Mouse (Mus musculus): ENCODE measurements around the gene Agmo. TPM values are rescaled to one million over a fixed set of nuclear protein-coding genes. Genes with fewer than 3 reads are reported as not detected.

Gene Agmo
- polyA plus RNA-seq, 1 experiment from 2014 or later: 0.51 TPM

GRCm38 (mm10) chr12:37565882-37566596, 324.6 kb downstream of the Agmo start:
- no peak overlapping the region for H3K27ac ChIP-seq
- H3K4me1 ChIP-seq: peaks cover under 1% of the 10 kb centered on the region; the same call in 1 of the 2 replicates
- peak; percentile 61; the same call in 1 of the 2 replicates for ATAC-seq (ENCODE audit: low FRiP score, low read depth)
- no peaks in the 10 kb centered on the region for H3K27me3 ChIP-seq
- H3K36me3 ChIP-seq: no peaks in the 10 kb centered on the region
- no peak overlapping the region for H3K4me2 ChIP-seq (replicated peaks)
- no peak overlapping the region for H3K4me3 ChIP-seq
- 70% methylated on average over 5 of the region's 5 CpGs for WGBS
- H3K9me3 ChIP-seq: no peaks in the 10 kb centered on the region
- H3K9ac ChIP-seq: no peak overlapping the region

GRCm38 (mm10) chr12:37571922-37572321, 330.5 kb downstream of the Agmo start:
- no peak overlapping the region for H3K4me2 ChIP-seq (replicated peaks)
- no peak overlapping the region for H3K4me3 ChIP-seq
- no peaks in the 10 kb centered on the region for H3K9me3 ChIP-seq
- H3K4me1 ChIP-seq: peaks cover 11% of the 10 kb centered on the region
- ATAC-seq (ENCODE audit: low FRiP score, low read depth): peak; percentile 80; the same call in 1 of the 2 replicates
- H3K36me3 ChIP-seq: no peaks in the 10 kb centered on the region
- H3K27ac ChIP-seq: 0 out of 2 replicates have a peak overlapping the region, but pooled peaks have one; percentile 52
- WGBS: 13% methylated on average over 3 of the region's 3 CpGs
- no peaks in the 10 kb centered on the region for H3K27me3 ChIP-seq
- no peak overlapping the region for H3K9ac ChIP-seq

GRCm38 (mm10) chr12:37582777-37583176, 341.3 kb downstream of the Agmo start:
- ATAC-seq (ENCODE audit: low FRiP score, low read depth): peak; percentile 54; the same call in 1 of the 2 replicates
- Histone ChIP-seq H3K9ac (no peak overlapping the region), H3K4me1 (no peaks in the 10 kb centered on the region), H3K4me3 (no peak overlapping the region), H3K36me3 (no peaks in the 10 kb centered on the region), H3K9me3 (no peaks in the 10 kb centered on the region), H3K27ac (no peak overlapping the region), H3K27me3 (no peaks in the 10 kb centered on the region), H3K4me2 (replicated peaks) (peak overlapping the region; percentile 38)
- 45% methylated on average over 8 of the region's 8 CpGs for WGBS

- peaks cover 4% of the 10 kb centered on the region; the same call in 1 of the 2 replicates for H3K4me1 ChIP-seq
- H3K4me2 ChIP-seq (replicated peaks): no peak overlapping the region
- no peak overlapping the region for H3K4me3 ChIP-seq
- H3K9me3 ChIP-seq: no peaks in the 10 kb centered on the region
- H3K9ac ChIP-seq: no peak overlapping the region
- H3K36me3 ChIP-seq: no peaks in the 10 kb centered on the region
- no peak overlapping the region; the same call in 1 of the 2 replicates for H3K27ac ChIP-seq
- 18% methylated on average over 3 of the region's 3 CpGs for WGBS
- no peaks in the 10 kb centered on the region for H3K27me3 ChIP-seq
- ATAC-seq (ENCODE audit: low FRiP score, low read depth): peak; percentile 67; the same call in 1 of the 2 replicates
Observed at GRCm38 (mm10) chr12:37592853-37593252, 351.4 kb downstream of the Agmo start.

- Histone ChIP-seq H3K4me1 (no peaks in the 10 kb centered on the region), H3K4me2 (replicated peaks) (no peak overlapping the region), H3K9me3 (no peaks in the 10 kb centered on the region), H3K4me3 (no peak overlapping the region), H3K27ac (no peak overlapping the region), H3K9ac (no peak overlapping the region), H3K27me3 (no peaks in the 10 kb centered on the region), H3K36me3 (no peaks in the 10 kb centered on the region)
- WGBS: 90% methylated on average over 4 of the region's 4 CpGs
- ATAC-seq (ENCODE audit: low FRiP score, low read depth): no peak
Observed at GRCm38 (mm10) chr12:37612837-37613236, 371.4 kb downstream of the Agmo start.

GRCm38 (mm10) chr12:37614769-37615168, 373.3 kb downstream of the Agmo start:
- H3K27ac ChIP-seq: no peak overlapping the region
- H3K4me1 ChIP-seq: no peaks in the 10 kb centered on the region

GRCm38 (mm10) chr12:37624078-37624477, 382.6 kb downstream of the Agmo start:
- no peak overlapping the region for H3K27ac ChIP-seq
- H3K4me1 ChIP-seq: no peaks in the 10 kb centered on the region
- H3K9me3 ChIP-seq: no peaks in the 10 kb centered on the region
- no peak for ATAC-seq (ENCODE audit: low FRiP score, low read depth)
- no peaks in the 10 kb centered on the region for H3K36me3 ChIP-seq
- H3K9ac ChIP-seq: no peak overlapping the region
- H3K4me2 ChIP-seq (replicated peaks): no peak overlapping the region
- no peak overlapping the region for H3K4me3 ChIP-seq
- no peaks in the 10 kb centered on the region for H3K27me3 ChIP-seq

More at GRCm38 (mm10) chr12:37614769-37615168, 373.3 kb downstream of the Agmo start:
- no peaks in the 10 kb centered on the region for H3K36me3 ChIP-seq
- H3K27me3 ChIP-seq: no peaks in the 10 kb centered on the region
- no peak overlapping the region for H3K4me3 ChIP-seq
- 92% methylated on average over 2 of the region's 2 CpGs for WGBS
- H3K4me2 ChIP-seq (replicated peaks): no peak overlapping the region
- ATAC-seq (ENCODE audit: low FRiP score, low read depth): no peak
- no peak overlapping the region for H3K9ac ChIP-seq
- no peaks in the 10 kb centered on the region for H3K9me3 ChIP-seq

Other genes starting within 250 kb of the Agmo start
- gene Meox2, start 133.1 kb upstream of the Agmo start, polyA plus RNA-seq (2015; fragmentation: Nextera tagmentation; extraction: Ambion mirVana): 76.9 and 81.7 TPM in 2 replicates